Mouse (Mus musculus) megakaryocyte, adult 5-6 weeks (primary cell): Measurements from ENCODE around the gene Gpc6. TPM values are rescaled to one million over a fixed set of nuclear protein-coding genes. Genes with fewer than 3 reads are reported as not detected.
A peak's percentile ranks its signal among the peaks of the same experiment; 100 is the strongest.

Source experiments
- ATAC-seq: 2 replicates; pipeline ENCODE4 v1.8.0; 2016; ENCODE audit warnings: mild to moderate bottlenecking, inconsistent platforms; ENCODE audit not compliant: poor library complexity, severe bottlenecking
- total RNA-seq, 2 experiments: library from RNA; stranded (forward) in 1 of 2; stranded (reverse) in 1 of 2; fragments of 153-499, 151-499 nt in 1 of 2; fragments of 221-1000, 200-1000 nt in 1 of 2; gene quantifications; 2 replicates each; pipeline versions ENCODE4 v1.2.3 to v1.2.4; 2015 to 2017

Gene Gpc6
- total RNA-seq, 2 experiments from 2014 or later: 0.07 TPM; not detected in 1

DNA sequence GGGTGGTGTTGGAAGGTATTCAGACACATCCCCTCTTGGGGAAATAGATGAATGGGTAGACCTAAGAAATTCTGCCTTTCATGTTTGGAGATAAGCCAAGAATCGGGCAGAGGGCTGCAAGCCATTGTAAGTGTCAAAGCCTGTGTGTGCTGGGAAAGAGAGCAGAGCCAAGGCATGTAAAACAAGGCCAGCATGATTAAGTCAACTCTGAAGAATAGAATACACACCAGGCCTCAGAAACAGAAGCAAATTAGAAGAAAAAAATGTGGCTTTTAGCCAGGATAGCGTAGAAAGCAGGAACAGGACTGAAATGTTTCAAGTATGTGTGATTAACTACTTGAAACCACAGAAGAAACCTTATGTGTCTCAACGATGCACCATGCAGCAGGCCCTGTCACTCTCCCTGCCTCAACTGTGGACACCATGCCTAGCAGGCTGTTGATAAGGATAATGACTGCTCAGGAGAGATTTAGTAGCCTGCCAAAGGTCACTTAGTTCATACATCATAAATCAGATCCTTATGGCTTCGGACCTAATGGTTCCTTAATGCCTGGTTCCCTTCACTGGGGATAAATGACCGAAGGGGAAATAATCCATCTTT lies 756.3 kb downstream of the Gpc6 start:
- peak; percentile 24; the same call in 1 of the 2 replicates for ATAC-seq

DNA sequence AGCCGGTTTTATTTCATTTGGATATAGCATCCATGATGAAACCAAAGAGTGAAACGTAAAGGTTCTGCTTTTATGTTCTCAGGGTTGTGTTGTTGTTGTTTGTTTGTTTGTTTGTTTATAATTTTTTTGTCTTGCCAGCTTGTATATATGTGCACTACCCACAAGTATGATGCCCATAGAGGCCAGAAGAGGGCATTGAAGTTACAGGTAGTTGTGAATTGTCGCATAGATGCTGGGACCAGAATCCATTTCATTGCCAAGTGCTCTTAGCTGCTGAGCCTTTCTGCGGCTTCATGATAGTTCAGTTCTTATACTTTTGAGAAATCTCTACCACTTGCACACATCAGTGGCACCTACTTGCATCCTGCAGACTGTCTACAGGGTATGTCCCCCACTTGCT lies 758.0 kb downstream of the Gpc6 start:
- ATAC-seq: peak; percentile 55

GRCm38 (mm10) chr14:117689848-117690247 lies 764.7 kb downstream of the Gpc6 start:
- ATAC-seq: peak; percentile 58

DNA sequence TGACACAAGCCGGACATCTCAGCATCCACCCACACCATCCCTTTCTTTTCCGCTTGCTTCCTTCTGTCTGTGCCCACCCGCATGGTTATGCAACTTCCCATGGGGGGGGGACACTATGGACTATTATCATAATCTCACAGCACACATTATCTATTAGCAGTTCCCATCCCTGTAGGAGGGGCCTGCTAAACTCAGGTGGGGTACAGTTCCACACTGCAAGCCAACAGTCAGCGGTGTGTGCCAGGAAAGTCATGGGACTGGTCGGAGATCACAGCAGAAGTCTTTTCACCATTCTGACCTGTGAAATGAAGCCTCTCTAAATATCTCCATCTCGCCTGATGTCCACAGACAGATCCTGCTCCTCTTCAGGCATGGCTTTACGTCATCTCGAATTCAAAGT lies 770.5 kb downstream of the Gpc6 start:
- ATAC-seq: no peak

DNA sequence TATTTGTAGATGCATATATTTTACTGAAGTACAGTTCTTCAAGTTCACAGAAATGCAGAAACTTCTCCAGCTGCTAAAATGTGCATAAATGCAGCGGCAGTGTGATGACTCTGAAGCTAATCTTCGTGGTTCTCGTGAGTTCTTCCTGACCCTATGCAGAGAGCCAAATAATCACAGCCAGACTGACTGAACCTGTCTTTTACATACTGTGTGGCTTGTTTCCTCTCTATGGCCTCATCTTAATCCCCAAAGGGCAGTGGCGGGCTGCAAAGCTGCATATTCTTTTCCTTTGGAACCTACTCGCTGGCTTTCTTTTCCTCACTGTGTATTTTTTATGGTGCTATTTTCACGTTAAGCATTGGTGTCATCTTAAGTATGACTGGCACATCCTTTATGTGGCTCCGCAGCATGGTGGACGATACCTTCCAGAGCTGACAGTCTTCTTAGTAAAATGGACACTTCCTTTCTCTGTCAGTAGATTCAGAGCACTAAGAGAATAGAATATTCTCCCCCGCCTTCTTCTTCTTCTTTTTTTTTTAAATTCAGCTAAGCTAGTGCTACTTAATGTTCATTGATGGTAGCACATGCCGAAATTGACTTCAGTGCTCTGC lies 775.7 kb downstream of the Gpc6 start:
- ATAC-seq: no peak

- no peak for ATAC-seq
Measured at GRCm38 (mm10) chr14:117708817-117709216, 783.7 kb downstream of the Gpc6 start.

- peak; percentile 70 for ATAC-seq
Measured at GRCm38 (mm10) chr14:117710463-117710911, 785.4 kb downstream of the Gpc6 start.

DNA sequence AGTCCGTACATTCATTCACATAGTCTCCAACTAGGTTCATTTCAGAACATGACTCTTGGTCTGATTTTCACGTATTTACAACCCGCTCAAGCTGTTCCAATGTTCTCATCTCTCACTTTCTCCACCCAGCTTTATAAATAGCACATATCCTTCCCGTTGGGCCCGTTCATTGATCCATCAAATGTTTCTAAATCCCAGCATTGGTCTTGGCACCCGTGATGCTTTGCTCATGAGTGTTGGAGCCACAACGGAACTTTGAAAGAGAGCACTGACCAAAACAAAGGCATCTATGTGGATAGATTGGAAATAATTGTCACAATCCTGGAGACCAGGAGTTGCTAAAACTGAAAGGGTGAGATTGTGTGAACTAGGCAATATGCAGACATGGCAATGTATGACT lies 787.2 kb downstream of the Gpc6 start:
- no peak for ATAC-seq

- ATAC-seq: peak; percentile 86
Measured at GRCm38 (mm10) chr14:117714165-117714564, 789.0 kb downstream of the Gpc6 start.

GRCm38 (mm10) chr14:117716305-117716704 lies 791.2 kb downstream of the Gpc6 start:
- ATAC-seq: peak; percentile 85

DNA sequence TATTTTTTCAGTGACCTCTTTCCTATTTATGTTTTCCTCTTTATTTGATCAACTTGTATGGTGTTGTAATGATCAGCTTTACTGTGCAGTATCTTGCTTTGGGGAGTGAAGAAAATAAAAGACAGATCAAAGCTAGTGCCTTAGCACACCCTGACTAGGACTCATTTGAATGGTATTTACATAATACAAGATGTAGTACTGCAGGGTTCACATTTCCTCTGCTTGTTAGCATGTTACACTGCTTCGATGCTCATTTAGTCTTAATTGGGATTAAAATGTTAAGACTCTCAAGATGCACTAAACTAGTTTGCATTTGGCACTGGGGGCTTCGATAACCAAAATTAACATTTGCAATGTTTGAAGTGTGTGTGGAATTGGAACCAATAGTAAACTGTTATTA lies 803.6 kb downstream of the Gpc6 start:
- ATAC-seq: no peak

- ATAC-seq: peak; percentile 90
Measured at GRCm38 (mm10) chr14:117755231-117755630, 830.1 kb downstream of the Gpc6 start.

- ATAC-seq: no peak
Measured at GRCm38 (mm10) chr14:117756505-117756904, 831.4 kb downstream of the Gpc6 start.

DNA sequence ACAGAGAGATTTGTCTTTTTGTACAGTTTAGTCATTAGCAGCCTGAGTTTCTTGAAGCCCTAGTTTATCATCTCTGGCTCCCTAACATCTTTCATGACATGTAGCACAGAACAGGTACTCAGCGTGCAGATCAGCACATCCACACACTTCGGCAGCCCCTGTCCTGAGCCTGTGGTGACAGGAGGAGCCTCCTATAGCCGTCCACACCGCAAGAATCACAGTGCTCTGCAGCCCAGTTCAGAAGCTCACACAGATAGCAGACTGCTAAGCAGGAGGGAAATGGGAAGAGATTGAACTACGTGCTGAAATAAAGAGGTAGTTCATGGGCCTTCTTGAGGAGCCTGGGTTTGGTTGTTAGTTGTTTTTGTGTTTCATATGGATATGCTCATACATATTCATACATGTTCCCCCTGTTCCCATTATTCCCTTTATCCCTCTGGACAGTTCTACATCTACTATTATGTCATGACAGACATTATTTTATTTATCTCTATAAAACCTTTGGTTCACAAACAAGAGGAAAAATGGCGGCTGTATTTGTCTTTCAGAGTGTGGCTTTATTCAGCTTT lies 832.8 kb downstream of the Gpc6 start:
- ATAC-seq: no peak

GRCm38 (mm10) chr14:117760830-117761517 lies 835.9 kb downstream of the Gpc6 start:
- peak; percentile 68 for ATAC-seq

DNA sequence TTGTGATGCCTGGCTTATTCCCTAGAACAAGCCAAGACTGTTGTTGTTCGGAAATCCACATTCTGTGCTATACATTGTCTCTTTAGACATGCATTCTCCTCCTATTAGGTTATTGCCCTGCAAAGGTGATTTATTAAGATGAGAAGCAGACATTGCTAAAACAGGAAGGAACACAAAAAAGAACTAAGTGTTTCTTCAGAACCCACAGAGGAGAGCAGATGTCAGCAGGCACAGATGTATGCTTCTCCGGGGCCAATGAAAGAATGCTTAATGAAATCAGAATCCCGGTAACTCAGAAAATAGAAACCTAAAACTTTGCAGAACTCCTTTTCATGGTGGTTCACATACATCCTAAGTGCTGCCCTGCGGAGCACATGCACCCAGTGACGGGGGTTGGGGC lies 837.8 kb downstream of the Gpc6 start:
- peak; percentile 53 for ATAC-seq

- no peak for ATAC-seq
Measured at GRCm38 (mm10) chr14:117767861-117768260, 842.7 kb downstream of the Gpc6 start.

DNA sequence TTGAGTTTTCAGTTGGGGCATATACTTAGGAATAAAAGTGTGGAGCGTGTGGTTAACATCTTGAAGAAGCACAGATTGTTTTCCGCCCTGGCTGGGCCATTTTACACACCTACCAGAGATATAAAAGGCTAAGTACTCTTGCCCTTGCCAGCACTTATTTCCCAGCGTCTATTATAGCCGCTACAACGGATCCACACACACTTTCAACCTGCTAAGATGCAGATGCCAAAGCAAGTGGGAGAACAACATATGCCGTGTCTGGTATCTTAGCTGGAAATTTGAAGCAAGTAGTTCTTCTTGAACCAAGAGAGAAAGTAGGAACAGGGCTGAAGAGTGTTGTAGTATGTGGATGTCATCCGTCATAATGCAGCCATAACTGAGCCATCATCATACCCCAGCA lies 843.6 kb downstream of the Gpc6 start:
- no peak for ATAC-seq

DNA sequence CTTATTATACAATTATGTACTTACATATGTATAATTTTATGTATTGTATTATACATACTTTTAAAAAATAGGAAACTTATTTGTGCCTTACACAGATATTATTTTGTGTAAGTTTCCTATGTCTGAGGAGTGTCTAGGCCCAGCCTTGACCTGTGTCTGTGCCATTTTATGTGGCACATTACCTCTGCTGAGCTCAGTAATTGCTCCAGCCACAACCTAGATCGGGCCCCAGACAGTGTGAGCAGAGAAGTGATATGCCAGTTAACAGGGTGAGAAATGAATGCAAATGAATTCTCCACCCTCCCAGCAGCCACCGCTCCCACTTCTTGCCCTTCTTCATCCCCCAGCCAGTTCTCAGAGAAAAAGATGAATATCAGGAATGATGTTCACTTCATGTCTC lies 848.3 kb downstream of the Gpc6 start:
- no peak for ATAC-seq

DNA sequence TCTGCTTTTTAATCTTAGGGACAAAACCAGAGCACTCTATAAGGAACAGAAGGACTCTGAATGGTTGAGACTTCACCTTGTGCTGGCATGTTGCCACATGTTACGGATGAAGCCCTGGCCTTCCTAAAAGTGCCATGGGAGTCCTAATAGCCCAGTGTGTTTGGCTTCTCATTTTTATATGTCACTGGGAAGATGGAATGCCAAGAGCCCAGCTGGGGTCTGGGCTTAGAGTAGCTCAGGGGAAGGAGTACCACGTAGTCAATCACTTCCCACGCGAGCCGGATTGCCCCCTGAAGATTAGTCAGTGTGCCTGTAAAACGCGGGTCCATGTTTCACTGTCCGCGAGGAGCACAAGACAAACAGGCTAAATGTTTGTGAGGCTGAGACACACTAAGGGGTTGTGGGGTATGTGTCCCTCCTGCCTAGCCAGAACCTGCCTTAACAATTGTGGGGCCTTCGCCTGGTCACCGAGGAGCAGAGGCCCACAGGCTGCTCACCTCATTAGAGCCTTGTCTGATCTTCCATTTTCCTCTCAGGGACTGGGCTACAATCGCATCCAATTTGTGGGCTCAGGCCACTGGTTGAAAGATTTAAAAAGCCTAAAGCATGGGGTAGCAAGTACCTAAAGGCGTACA lies 852.9 kb downstream of the Gpc6 start:
- no peak; the same call in 1 of the 2 replicates for ATAC-seq
